Mouse (Mus musculus) yolk sac, embryonic 10.5 days (tissue): ENCODE measurements at regions not wholly inside any gene's neighbourhood (a gene's known extent, or its start where the extent isn't known, plus 50 kb on each side); places are given as distances from the start of the nearest gene placed in this dataset.

ENCODE experiments used
- DNase-seq: peaks from one replicate; pipeline ENCODE4 v3.0.0-alpha.2; 2017; ENCODE audit warnings: low spot score

- peak; percentile 17 for DNase-seq
Observed at GRCm38 (mm10) chr1:51697265-51698192, 218.3 kb downstream of the Myo1b start.

DNA sequence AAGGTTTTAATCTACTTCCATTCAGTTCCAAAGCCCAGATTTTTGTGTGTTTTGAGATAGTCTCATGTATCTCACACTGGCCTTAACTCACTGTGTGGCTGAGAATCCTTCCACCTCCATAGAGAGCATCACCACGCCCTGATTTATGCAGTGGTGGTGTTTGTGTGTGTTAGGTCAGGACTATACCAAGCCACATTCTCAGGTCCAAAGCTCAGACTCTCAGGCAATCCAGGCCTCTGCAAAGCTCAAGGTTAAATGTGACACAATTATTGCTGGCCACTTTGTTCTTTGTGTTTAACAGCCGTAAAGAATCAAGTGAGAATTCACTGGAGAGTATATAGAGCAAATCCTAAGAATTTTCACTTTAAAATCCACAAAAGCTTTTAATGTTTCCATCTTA lies 218.2 kb upstream of the Nabp1 start:
- no peak for DNase-seq

DNA sequence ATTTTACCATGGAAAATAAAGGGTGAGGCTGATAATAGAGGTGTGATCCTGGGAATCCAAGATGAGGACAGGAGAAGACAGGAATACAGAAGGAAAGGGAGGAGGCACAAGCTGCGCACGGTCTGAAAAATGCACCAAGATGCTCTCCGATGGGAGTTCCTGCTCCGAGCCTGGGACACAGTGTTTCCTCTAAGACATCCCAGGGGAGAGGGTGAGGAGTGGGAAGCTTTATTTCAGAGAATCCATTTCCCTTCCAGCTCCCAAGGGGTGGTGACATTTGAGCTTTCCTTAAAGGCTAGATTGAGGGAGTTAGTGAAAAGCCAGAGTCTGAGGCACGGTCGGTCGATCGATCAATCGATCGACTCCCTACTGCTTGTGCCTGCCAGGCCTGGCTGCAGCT lies 212.7 kb upstream of the Nabp1 start:
- no peak for DNase-seq

- DNase-seq: no peak
Observed at GRCm38 (mm10) chr1:51689461-51690223, 211.4 kb upstream of the Nabp1 start.

DNA sequence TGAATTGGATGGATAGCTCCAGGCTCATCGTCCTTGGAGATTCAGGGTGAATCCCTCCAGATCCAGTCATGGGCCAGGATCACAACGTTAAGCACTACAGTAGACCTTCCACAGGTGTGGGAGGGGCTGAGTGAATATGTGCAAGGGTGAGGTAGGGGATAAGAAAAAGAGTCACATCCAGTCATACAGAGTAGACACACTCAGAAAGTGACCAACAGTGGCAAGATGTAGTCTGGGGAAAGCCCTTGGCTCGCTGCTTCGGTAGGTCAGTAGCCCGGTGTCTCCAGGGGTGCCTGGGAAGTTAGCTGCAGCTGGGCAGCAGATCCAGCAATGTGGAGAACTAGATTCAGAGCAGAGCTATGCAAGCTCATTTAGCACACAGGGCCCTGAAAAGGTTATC lies 210.7 kb upstream of the Nabp1 start:
- no peak for DNase-seq

DNA sequence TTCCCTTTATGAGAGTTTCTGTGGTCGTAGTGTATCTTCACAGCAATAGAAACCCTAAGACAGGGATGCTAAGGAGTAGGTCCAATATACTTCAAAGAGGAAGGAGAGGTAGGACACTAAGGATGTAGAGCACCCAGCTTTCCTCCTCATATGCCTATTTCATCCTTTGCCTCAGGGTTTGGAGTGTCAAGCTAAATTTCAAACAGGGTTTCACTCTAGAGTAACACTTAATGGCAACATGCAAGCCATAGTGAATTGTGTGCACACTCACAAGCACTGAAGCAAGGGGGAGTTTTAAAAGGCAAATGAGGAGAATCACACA lies 210.0 kb upstream of the Nabp1 start:
- no peak for DNase-seq

- no peak for DNase-seq
Observed at GRCm38 (mm10) chr1:51687484-51688223, 209.4 kb upstream of the Nabp1 start.

DNA sequence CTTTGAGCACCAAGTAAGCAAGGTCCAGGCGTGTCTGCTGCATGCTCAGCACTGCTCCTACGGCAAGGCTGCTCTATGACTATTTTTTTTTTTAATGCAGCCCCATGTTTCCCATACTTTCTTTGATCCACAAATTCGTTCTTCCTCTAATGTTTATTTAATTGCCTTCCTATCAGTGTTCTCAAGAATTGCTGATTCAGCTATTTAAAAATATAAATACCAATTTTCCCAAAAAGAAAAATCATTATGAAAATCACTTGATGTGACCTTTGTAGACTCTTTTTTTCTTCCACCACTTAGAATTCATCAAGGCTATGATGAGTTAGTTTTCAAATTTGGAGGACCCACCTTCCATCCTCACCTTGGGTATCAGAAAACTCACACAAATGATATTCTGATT lies 208.5 kb upstream of the Nabp1 start:
- DNase-seq: no peak

DNA sequence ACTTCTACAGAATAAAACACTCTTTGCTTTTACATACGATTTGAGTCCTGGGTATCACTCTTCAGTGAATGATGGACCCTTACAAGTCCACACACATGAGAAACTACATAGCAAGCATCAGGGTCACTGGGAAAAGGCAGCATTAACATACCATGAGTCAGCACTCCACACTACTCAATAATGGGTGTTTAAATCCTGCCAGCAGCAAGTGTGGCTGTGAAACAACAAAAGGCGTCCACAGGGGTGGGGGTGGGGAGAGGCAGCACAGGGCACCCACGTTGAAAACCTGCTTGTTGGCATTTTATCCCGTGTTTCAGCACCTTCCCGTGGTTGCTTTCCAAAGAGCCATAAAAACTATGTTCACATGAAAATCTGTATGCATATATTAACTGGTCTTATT lies 204.0 kb upstream of the Nabp1 start:
- no peak for DNase-seq

DNA sequence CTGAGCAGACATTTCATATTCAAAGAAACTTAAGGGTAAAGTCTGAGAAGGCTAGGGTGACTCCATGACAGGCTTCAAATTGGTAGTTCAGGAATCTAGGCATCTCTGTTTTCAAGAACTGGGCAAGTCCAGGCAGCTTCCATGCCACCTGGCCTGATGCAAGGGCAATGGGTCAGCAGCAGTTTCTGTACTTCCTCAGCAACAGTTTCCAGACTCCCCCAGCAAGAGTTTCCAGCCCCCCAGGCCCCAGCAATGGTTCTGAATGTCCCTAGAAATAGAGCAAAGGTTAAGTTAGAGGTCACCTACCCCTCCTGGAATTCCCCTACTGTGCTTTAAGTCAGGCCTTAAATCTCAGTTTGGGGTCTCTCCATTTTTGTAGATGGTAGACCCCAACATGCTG lies 203.6 kb upstream of the Nabp1 start:
- no peak for DNase-seq

- no peak for DNase-seq
Observed at GRCm38 (mm10) chr1:51680725-51681124, 202.5 kb upstream of the Nabp1 start.

GRCm38 (mm10) chr1:51678290-51678928 lies 200.2 kb upstream of the Nabp1 start:
- no peak for DNase-seq

GRCm38 (mm10) chr1:51677802-51678201 lies 199.6 kb upstream of the Nabp1 start:
- no peak for DNase-seq

- DNase-seq: no peak
Observed at GRCm38 (mm10) chr1:51671691-51672090, 193.5 kb upstream of the Nabp1 start.

DNA sequence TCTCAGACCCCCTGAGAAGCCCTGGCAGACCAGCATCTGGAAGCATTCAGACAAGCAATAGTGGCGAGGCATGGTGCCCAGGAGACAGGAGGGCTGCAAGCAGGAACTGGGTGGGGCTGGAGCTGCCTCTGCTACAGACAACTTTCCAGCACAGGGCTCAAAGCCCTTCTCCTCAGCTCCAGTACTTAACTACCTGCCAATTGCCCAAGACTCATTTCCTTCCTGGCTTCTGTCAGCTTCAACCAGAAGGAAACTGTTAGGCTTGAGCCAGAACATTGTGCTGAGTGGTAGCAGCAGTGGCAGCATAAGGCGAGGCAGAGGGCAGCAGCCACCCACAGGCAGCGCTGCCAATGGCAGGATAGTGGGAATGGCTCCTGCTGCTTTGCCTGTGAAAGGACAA lies 193.1 kb upstream of the Nabp1 start:
- DNase-seq: no peak

DNA sequence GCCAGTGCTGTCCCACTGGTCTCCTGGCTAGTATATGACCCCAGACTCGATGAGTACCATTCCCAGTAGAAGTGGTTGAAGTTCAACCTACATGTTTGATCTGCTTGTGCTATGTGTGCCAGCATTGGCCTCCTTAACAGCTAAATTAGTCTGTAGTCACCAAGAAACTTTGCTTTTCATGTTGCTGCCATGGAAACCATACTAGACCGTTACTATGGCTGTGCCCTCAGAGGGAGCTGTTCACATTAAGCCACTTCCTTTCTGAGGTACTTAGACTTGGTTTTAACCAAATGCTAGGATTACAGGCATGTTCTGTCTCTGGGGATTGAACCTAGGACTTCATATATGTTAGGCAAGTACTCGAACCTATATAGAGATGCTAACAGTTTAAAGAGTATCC lies 191.8 kb upstream of the Nabp1 start:
- no peak for DNase-seq

- no peak for DNase-seq
Observed at GRCm38 (mm10) chr1:51668881-51669280, 190.7 kb upstream of the Nabp1 start.

DNA sequence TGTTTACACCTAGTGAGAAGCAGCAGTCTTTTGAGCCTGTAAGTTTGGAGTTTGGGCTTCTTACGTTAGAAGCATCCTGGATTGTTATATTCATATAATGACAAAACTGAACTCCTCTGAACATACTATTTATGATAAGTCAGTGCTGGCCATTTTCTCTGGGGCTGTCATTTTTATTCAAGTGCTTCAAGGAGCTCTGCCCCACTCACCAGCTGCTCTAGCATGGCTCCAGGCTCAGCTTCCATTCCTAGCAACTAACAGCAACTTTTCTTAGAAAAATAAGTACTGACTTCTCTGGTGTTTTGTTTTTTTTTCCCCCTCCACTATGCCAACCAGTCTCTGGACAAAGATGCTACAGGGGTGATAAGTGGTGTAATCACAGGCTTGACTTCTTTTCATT lies 182.3 kb upstream of the Nabp1 start:
- DNase-seq: no peak

DNA sequence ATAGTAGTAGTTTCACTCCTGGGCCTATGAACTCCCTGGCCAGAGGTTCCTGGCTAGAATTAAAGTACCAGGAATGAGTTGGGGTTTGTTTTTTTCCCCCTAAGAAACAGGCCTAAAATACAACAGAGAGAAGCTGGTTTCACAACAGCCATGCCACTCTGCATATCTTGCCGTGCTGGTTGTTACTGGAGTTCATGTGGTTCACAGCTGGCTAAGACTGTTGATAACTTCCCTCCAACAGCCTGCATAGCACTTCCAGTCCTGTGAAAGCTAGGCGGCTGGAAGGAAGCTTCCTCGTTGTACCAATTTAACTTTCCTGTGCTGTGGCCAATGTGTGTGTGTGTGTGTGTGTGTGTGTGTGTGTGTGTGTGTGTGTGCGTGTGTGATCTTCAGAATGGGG lies 179.0 kb upstream of the Nabp1 start:
- no peak for DNase-seq

- no peak for DNase-seq
Observed at GRCm38 (mm10) chr1:51650653-51650995, 172.4 kb upstream of the Nabp1 start.

- DNase-seq: no peak
Observed at GRCm38 (mm10) chr1:51649963-51650652, 171.9 kb upstream of the Nabp1 start.

- no peak for DNase-seq
Observed at GRCm38 (mm10) chr1:51647955-51648354, 169.7 kb upstream of the Nabp1 start.
